8 mouse cellular contexts compared by ENCODE assay signal in the genomic region with DNA sequence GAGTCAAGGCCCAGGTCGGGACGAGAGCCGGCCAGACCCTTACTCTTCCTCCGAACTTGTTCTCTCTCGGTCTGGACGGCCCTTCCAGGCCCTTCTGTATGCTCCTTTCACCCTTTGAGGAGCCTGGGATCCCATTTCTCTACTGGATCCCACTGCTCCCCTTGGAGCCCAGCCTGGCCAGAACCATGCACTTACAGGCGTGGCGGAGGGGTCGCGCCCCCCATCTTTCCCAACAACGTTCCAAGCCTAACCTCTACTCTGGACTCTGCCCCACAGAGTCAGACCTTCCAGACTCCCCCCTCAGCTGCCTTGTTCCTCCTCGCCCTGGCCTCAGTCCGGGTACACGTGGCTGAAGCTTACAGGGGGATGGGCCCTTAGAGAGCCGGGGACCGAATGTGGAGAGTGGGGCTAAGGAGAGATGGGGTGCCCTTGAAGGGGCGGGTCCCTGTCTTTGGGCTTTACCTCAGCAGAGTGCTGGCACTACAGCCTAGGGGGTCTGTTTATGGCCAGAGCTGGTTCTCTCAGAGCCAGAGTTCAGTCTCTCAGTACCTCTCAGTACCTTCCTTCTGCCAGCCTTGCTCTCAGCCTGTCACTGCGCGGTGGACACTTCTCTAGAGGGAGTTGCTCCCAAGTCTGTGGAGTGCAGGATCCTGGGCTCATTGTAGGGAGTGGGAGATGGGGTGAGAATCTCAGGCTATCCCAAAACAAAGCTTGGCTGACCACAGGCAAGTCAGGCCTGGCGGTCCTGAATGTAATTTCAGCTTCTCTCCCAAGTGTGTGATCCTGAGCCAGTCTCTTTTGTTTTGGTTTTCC. TPM values are rescaled to one million over a fixed set of nuclear protein-coding genes. Genes with fewer than 3 reads are reported as not detected.
DNase-seq lines count a peak whose midpoint lies in the region; ATAC-seq and TF ChIP-seq lines count a peak whose summit lies in the region.

No protein-coding gene starts in this region.

- no peak overlapping the region for H3K27ac ChIP-seq in CH12.LX (ENCODE audit: insufficient read depth, low read depth)
- H3K27ac ChIP-seq in forebrain, embryonic 13.5 days = peak overlapping the region; percentile 87
- peak overlapping the region; percentile 85 for H3K27ac ChIP-seq in limb, embryonic 13.5 days
- H3K27ac ChIP-seq in neural tube, embryonic 13.5 days (replicated peaks) = peak overlapping the region; percentile 93

- TF ChIP-seq EP300 in CH12.LX (IDR thresholded peaks at IDR 0.05; ENCODE audit: low read length) = no peak

- H3K36me3 ChIP-seq in CH12.LX (replicated peaks in 1 of 2; ENCODE audit: control insufficient read depth in 1 of 2, insufficient read depth in 1 of 2, low read length in 1 of 2) = peaks cover 0 to 23% of the 10 kb centered on the region in 2 experiments
- H3K36me3 ChIP-seq in forebrain, embryonic 13.5 days (ENCODE audit: poor library complexity, severe bottlenecking) = no peaks in the 10 kb centered on the region
- H3K36me3 ChIP-seq in limb, embryonic 13.5 days = no peaks in the 10 kb centered on the region
- H3K36me3 ChIP-seq in neural tube, embryonic 13.5 days = no peaks in the 10 kb centered on the region

- 4% methylated on average over 20 of the region's 20 CpGs for WGBS in forebrain, embryonic 13.5 days
- 3% methylated on average over 20 of the region's 20 CpGs for WGBS in limb, embryonic 13.5 days
- WGBS in neural tube, embryonic 13.5 days = 3% methylated on average over 20 of the region's 20 CpGs

- TF ChIP-seq RAD21 in CH12.LX (IDR thresholded peaks at IDR 0.05; ENCODE audit: low read depth, low read length) = no peak

- no peak for TF ChIP-seq POLR2A in CH12.LX (IDR thresholded peaks at IDR 0.05; ENCODE audit: low read depth, low read length)

- H3K9ac ChIP-seq in CH12.LX (ENCODE audit: insufficient read depth, low read depth) = no peak overlapping the region; the same call in 1 of the 2 replicates
- H3K9ac ChIP-seq in forebrain, embryonic 13.5 days = peak overlapping the region; percentile 91
- H3K9ac ChIP-seq in limb, embryonic 13.5 days = peak overlapping the region; percentile 92
- H3K9ac ChIP-seq in neural tube, embryonic 13.5 days = peak overlapping the region; percentile 92

- ATAC-seq in forebrain, embryonic 13.5 days = peak; percentile 25
- ATAC-seq in limb, embryonic 13.5 days (ENCODE audit: low FRiP score, low read depth) = peak; percentile 21; the same call in 1 of the 2 replicates
- ATAC-seq in neural tube, embryonic 13.5 days (ENCODE audit: low read depth) = peak; percentile 29

- H3K4me2 ChIP-seq in CH12.LX (ENCODE audit: insufficient read depth, low read depth, poor library complexity, severe bottlenecking) = peak overlapping the region; percentile 91
- H3K4me2 ChIP-seq in forebrain, embryonic 13.5 days = peak overlapping the region; percentile 91
- peak overlapping the region; percentile 95 for H3K4me2 ChIP-seq in limb, embryonic 13.5 days (replicated peaks)
- H3K4me2 ChIP-seq in neural tube, embryonic 13.5 days = peak overlapping the region; percentile 95

- in situ Hi-C loops in CH12.LX (cut with MboI; ENCODE audit: low pct_ligation_motif_present, low pct_unique_long_range_greater_than_20kb, low sequenced_read_pairs) = loop anchor here (5.0 kb wide), 1 partner anchor 36 kb away; no protein-coding TSS in a partner anchor

- no peaks in the 10 kb centered on the region for H3K79me2 ChIP-seq in CH12.LX (replicated peaks; ENCODE audit: control insufficient read depth, extremely low read depth, insufficient read depth, poor library complexity, severe bottlenecking)

- peak; percentile 45 to 52 for DNase-seq in cerebellum, postnatal 10 days
- no peak for DNase-seq in cerebellum, adult 18-20 months
- DNase-seq in CH12.LX (ENCODE audit: extremely low read depth) = no peak
- no peak for DNase-seq in layer of hippocampus, adult 8-10 months (ENCODE audit: low spot score in 2 of 2)
- DNase-seq in layer of hippocampus, postnatal 14 days (ENCODE audit: low spot score in 2 of 2) = no peak

- dilution Hi-C loops in CH12.LX (cut with MboI; ENCODE audit: extremely low pct_ligation_motif_present, extremely low pct_unique_long_range_greater_than_20kb, low sequenced_read_pairs) = no loop called here

- no peak for TF ChIP-seq CTCF in CH12.LX (conservative IDR thresholded peaks at IDR 0.05 in 1 of 2, IDR thresholded peaks at IDR 0.05 in 1 of 2; ENCODE audit: low read depth in 2 of 2, low read length in 2 of 2)

- peak overlapping the region in 2 of 3 experiments; percentile 45 to 69 for H3K4me3 ChIP-seq in CH12.LX (replicated peaks in 1 of 3; ENCODE audit: low read depth in 2 of 3, low read length in 2 of 3, poor library complexity in 1 of 3)
- peak overlapping the region; percentile 72 for H3K4me3 ChIP-seq in forebrain, embryonic 13.5 days
- peak overlapping the region; percentile 77 for H3K4me3 ChIP-seq in limb, embryonic 13.5 days
- peak overlapping the region; percentile 72 for H3K4me3 ChIP-seq in neural tube, embryonic 13.5 days

- H3K4me1 ChIP-seq in CH12.LX (ENCODE audit: control insufficient read depth in 1 of 2, insufficient read depth in 2 of 2) = peaks cover 19 to 39% of the 10 kb centered on the region in 2 experiments
- peaks cover 68% of the 10 kb centered on the region for H3K4me1 ChIP-seq in forebrain, embryonic 13.5 days
- peaks cover 66% of the 10 kb centered on the region for H3K4me1 ChIP-seq in limb, embryonic 13.5 days
- H3K4me1 ChIP-seq in neural tube, embryonic 13.5 days (replicated peaks) = peaks cover 70% of the 10 kb centered on the region

- peaks cover 3% of the 10 kb centered on the region for H3K27me3 ChIP-seq in CH12.LX (replicated peaks)
- no peaks in the 10 kb centered on the region for H3K27me3 ChIP-seq in forebrain, embryonic 13.5 days
- H3K27me3 ChIP-seq in limb, embryonic 13.5 days = no peaks in the 10 kb centered on the region
- no peaks in the 10 kb centered on the region for H3K27me3 ChIP-seq in neural tube, embryonic 13.5 days

- no peaks in the 10 kb centered on the region for H3K9me3 ChIP-seq in CH12.LX (replicated peaks; ENCODE audit: low read length)
- H3K9me3 ChIP-seq in forebrain, embryonic 13.5 days (replicated peaks) = no peaks in the 10 kb centered on the region
- H3K9me3 ChIP-seq in limb, embryonic 13.5 days = no peaks in the 10 kb centered on the region
- H3K9me3 ChIP-seq in neural tube, embryonic 13.5 days = no peaks in the 10 kb centered on the region

TF ChIP-seq in CH12.LX, 34 proteins besides CTCF, POLR2A, EP300 and RAD21:
- no peak for TF ChIP-seq PAX5 (IDR thresholded peaks at IDR 0.05; ENCODE audit: low read length)
- no peak for TF ChIP-seq CHD1 (IDR thresholded peaks at IDR 0.05; ENCODE audit: low read depth, low read length)
- TF ChIP-seq ETS1 (conservative IDR thresholded peaks at IDR 0.05; ENCODE audit: low read depth, low read length) = no peak
- no peak for TF ChIP-seq MAFK (IDR thresholded peaks at IDR 0.05; ENCODE audit: insufficient replicate concordance, low read length)
- no peak for TF ChIP-seq USF1 (IDR thresholded peaks at IDR 0.05; ENCODE audit: low read depth, low read length)
- no peak for TF ChIP-seq IRF4 (IDR thresholded peaks at IDR 0.05; ENCODE audit: low read depth, low read length)
- no peak for TF ChIP-seq ZC3H11A (IDR thresholded peaks at IDR 0.05; ENCODE audit: low read depth, low read length)
- TF ChIP-seq NRF1 (IDR thresholded peaks at IDR 0.05; ENCODE audit: low read depth, low read length) = no peak
- TF ChIP-seq USF2 (conservative IDR thresholded peaks at IDR 0.05; ENCODE audit: low read depth, low read length) = no peak
- TF ChIP-seq TBP (conservative IDR thresholded peaks at IDR 0.05; ENCODE audit: low read depth, low read length) = no peak
- no peak for TF ChIP-seq ELF1 (IDR thresholded peaks at IDR 0.05; ENCODE audit: low read depth, low read length)
- no peak for TF ChIP-seq E2F4 (IDR thresholded peaks at IDR 0.05; ENCODE audit: insufficient replicate concordance, low read depth, low read length)
- TF ChIP-seq NELFE (IDR thresholded peaks at IDR 0.05; ENCODE audit: low read depth, low read length) = no peak
- TF ChIP-seq MXI1 (IDR thresholded peaks at IDR 0.05; ENCODE audit: low read depth, low read length) = no peak
- TF ChIP-seq MAX (IDR thresholded peaks at IDR 0.05; ENCODE audit: low read length) = no peak
- no peak for TF ChIP-seq HCFC1 (IDR thresholded peaks at IDR 0.05; ENCODE audit: low read depth, low read length)
- no peak for TF ChIP-seq MEF2A (IDR thresholded peaks at IDR 0.05; ENCODE audit: borderline replicate concordance, low read depth, low read length)
- no peak for TF ChIP-seq POLR2AphosphoS2 (IDR thresholded peaks at IDR 0.05; ENCODE audit: low read depth, low read length)
- no peak for TF ChIP-seq MAZ (IDR thresholded peaks at IDR 0.05; ENCODE audit: low read depth, low read length)

RNA-seq across cellular contexts. Expression of gene Fam129b, which starts 0.8 kb away (rescaled TPM):
- total RNA-seq in CH12.LX (2012; rRNA removed) (0.55 and 0.80 TPM in 2 replicates), CH12.LX (2014; rRNA removed) (0.19 and 0.26 TPM in 2 replicates)
- 0.49 and 0.50 TPM in 2 replicates for polyA plus RNA-seq in CH12.LX (2012; ENCODE audit: insufficient read length, low read depth)
- 21.1 and 23.7 TPM in 2 replicates for polyA plus RNA-seq in forebrain, embryonic 13.5 days (2015; fragmentation: Nextera tagmentation; extraction: Ambion mirVana)
- 48.5 and 55.8 TPM in 2 replicates for polyA plus RNA-seq in limb, embryonic 13.5 days (2015; fragmentation: Nextera tagmentation; extraction: Ambion mirVana)
- polyA plus RNA-seq in neural tube, embryonic 13.5 days (2015; fragmentation: Nextera tagmentation; extraction: Ambion mirVana) = 35.9 and 37.3 TPM in 2 replicates
- total RNA-seq in layer of hippocampus, adult 8-10 months (2022) = 10 to 100 TPM; 21.8 to 39.3 (median 32.1) TPM
- 10 to 100 TPM; 15.2 to 18.7 TPM for total RNA-seq in layer of hippocampus, postnatal 14 days (2021)

RNA-seq across cellular contexts. Expression of gene Stxbp1, which starts 29.7 kb away (rescaled TPM):
- total RNA-seq in CH12.LX (2012; rRNA removed) (1.4 and 2.5 TPM in 2 replicates), CH12.LX (2014; rRNA removed) (1.5 and 1.6 TPM in 2 replicates)
- 8.3 and 10.4 TPM in 2 replicates for polyA plus RNA-seq in CH12.LX (2012; ENCODE audit: insufficient read length, low read depth)
- polyA plus RNA-seq in forebrain, embryonic 13.5 days (2015; fragmentation: Nextera tagmentation; extraction: Ambion mirVana) = 97.5 and 109 TPM in 2 replicates
- 20.8 and 20.9 TPM in 2 replicates for polyA plus RNA-seq in limb, embryonic 13.5 days (2015; fragmentation: Nextera tagmentation; extraction: Ambion mirVana)
- polyA plus RNA-seq in neural tube, embryonic 13.5 days (2015; fragmentation: Nextera tagmentation; extraction: Ambion mirVana) = 192 and 198 TPM in 2 replicates
- total RNA-seq in layer of hippocampus, adult 8-10 months (2022) = 100 to 1,000 TPM; 583 to 634 (median 610) TPM
- 100 to 1,000 TPM; 601 to 619 TPM for total RNA-seq in layer of hippocampus, postnatal 14 days (2021)

Comparison
In these comparisons a context has a peak if more than half of its experiments do, and no peak if none do; other contexts are left out.
1. DNase-seq: peak in cerebellum, postnatal 10 days (2 of 2); none in cerebellum, adult 18-20 months (0 of 2), CH12.LX (single experiment), layer of hippocampus, adult 8-10 months (0 of 2) and layer of hippocampus, postnatal 14 days (0 of 2).
2. RNA of gene Fam129b, which starts 0.8 kb away (polyA plus RNA-seq): 48.5 to 55.8 TPM in limb, embryonic 13.5 days, 35.9 to 37.3 TPM in neural tube, embryonic 13.5 days and 21.1 to 23.7 TPM in forebrain, embryonic 13.5 days; 0.49 to 0.50 TPM in CH12.LX; every median in the first group is over 10 times any median in the second.
3. Peak in every context shown above with its lines, with median percentiles within 50 percentile points of each other: H3K4me2 ChIP-seq, H3K4me3 ChIP-seq and ATAC-seq.